Mouse (Mus musculus): ENCODE data around the gene Bend5. TPM values are rescaled to one million over a fixed set of nuclear protein-coding genes. Genes with fewer than 3 reads are reported as not detected.
A peak's percentile ranks its signal among the peaks of the same experiment; 100 is the strongest.

The Bend5 gene
- 17.7 and 20.0 TPM in 2 replicates for polyA plus RNA-seq (2014; fragmentation: Nextera tagmentation; extraction: Ambion mirVana)

GRCm38 (mm10) chr4:111414818-111415488, at the start of gene Bend5:
Gene Bend5 (plus strand): TSS chr4:111415006.
- peak within 1 kb of the TSS; percentile 64; the same call in 1 of the 2 replicates for H3K27ac ChIP-seq (ENCODE audit: low read depth, low read length)
- H3K9me3 ChIP-seq (replicated peaks; ENCODE audit: control insufficient read depth, low read length), result no peaks in the 10 kb centered on the region
- peak within 1 kb of the TSS; percentile 90 for H3K9ac ChIP-seq (ENCODE audit: low read depth, low read length)
- peak within 1 kb of the TSS; percentile 87 for H3K4me3 ChIP-seq (ENCODE audit: low read depth, low read length)
- under 1% methylated on average over 61 of the region's 66 CpGs for WGBS (ENCODE audit: insufficient replicate concordance)
- peaks cover 7% of the 10 kb centered on the region; the same call in 1 of the 2 replicates for H3K4me1 ChIP-seq (ENCODE audit: control insufficient read depth, insufficient read depth, low read length)
- H3K36me3 ChIP-seq (ENCODE audit: control insufficient read depth, insufficient read depth, low read length), result peaks cover 4% of the 10 kb centered on the region; the same call in 1 of the 2 replicates
- ATAC-seq (replicated peaks; ENCODE audit: insufficient number of reproducible peaks, low FRiP score, low TSS enrichment), result peak; percentile 93
- no peaks in the 10 kb centered on the region for H3K27me3 ChIP-seq (ENCODE audit: control insufficient read depth, insufficient read depth, low read length)
- peak within 1 kb of the TSS; percentile 72 for H3K4me2 ChIP-seq

GRCm38 (mm10) chr4:111367771-111368170, 47.0 kb upstream of the Bend5 start:
- H3K4me1 ChIP-seq (ENCODE audit: control insufficient read depth, insufficient read depth, low read length), result no peaks in the 10 kb centered on the region
- 54% methylated on average over 2 of the region's 2 CpGs for WGBS (ENCODE audit: insufficient replicate concordance)
- no peak for ATAC-seq (replicated peaks; ENCODE audit: insufficient number of reproducible peaks, low FRiP score, low TSS enrichment)

GRCm38 (mm10) chr4:111377159-111377558, 37.6 kb upstream of the Bend5 start:
- Histone ChIP-seq H3K27ac (ENCODE audit: low read depth, low read length) (no peak overlapping the region), H3K36me3 (ENCODE audit: control insufficient read depth, insufficient read depth, low read length) (no peaks in the 10 kb centered on the region), H3K4me3 (ENCODE audit: low read depth, low read length) (no peak overlapping the region), H3K9ac (ENCODE audit: low read depth, low read length) (no peak overlapping the region), H3K4me2 (no peak overlapping the region), H3K27me3 (ENCODE audit: control insufficient read depth, insufficient read depth, low read length) (no peaks in the 10 kb centered on the region), H3K4me1 (ENCODE audit: control insufficient read depth, insufficient read depth, low read length) (no peaks in the 10 kb centered on the region), H3K9me3 (replicated peaks; ENCODE audit: control insufficient read depth, low read length) (no peaks in the 10 kb centered on the region)
- ATAC-seq (replicated peaks; ENCODE audit: insufficient number of reproducible peaks, low FRiP score, low TSS enrichment), result no peak

More at GRCm38 (mm10) chr4:111367771-111368170, 47.0 kb upstream of the Bend5 start:
- H3K27me3 ChIP-seq (ENCODE audit: control insufficient read depth, insufficient read depth, low read length), result no peaks in the 10 kb centered on the region
- H3K9ac ChIP-seq (ENCODE audit: low read depth, low read length), result no peak overlapping the region
- no peak overlapping the region for H3K4me3 ChIP-seq (ENCODE audit: low read depth, low read length)
- H3K4me2 ChIP-seq, result no peak overlapping the region
- H3K9me3 ChIP-seq (replicated peaks; ENCODE audit: control insufficient read depth, low read length), result no peaks in the 10 kb centered on the region
- no peaks in the 10 kb centered on the region for H3K36me3 ChIP-seq (ENCODE audit: control insufficient read depth, insufficient read depth, low read length)
- H3K27ac ChIP-seq (ENCODE audit: low read depth, low read length), result no peak overlapping the region

GRCm38 (mm10) chr4:111378071-111378470, 36.7 kb upstream of the Bend5 start:
- no peak overlapping the region for H3K27ac ChIP-seq (ENCODE audit: low read depth, low read length)
- H3K4me2 ChIP-seq, result no peak overlapping the region
- WGBS (ENCODE audit: insufficient replicate concordance), result 85% methylated on average over 3 of the region's 3 CpGs
- no peaks in the 10 kb centered on the region for H3K9me3 ChIP-seq (replicated peaks; ENCODE audit: control insufficient read depth, low read length)
- ATAC-seq (replicated peaks; ENCODE audit: insufficient number of reproducible peaks, low FRiP score, low TSS enrichment), result no peak
- H3K27me3 ChIP-seq (ENCODE audit: control insufficient read depth, insufficient read depth, low read length), result no peaks in the 10 kb centered on the region
- no peak overlapping the region for H3K9ac ChIP-seq (ENCODE audit: low read depth, low read length)
- H3K4me1 ChIP-seq (ENCODE audit: control insufficient read depth, insufficient read depth, low read length), result no peaks in the 10 kb centered on the region
- no peaks in the 10 kb centered on the region for H3K36me3 ChIP-seq (ENCODE audit: control insufficient read depth, insufficient read depth, low read length)
- no peak overlapping the region for H3K4me3 ChIP-seq (ENCODE audit: low read depth, low read length)

GRCm38 (mm10) chr4:111383101-111383500, 31.7 kb upstream of the Bend5 start:
- ATAC-seq (replicated peaks; ENCODE audit: insufficient number of reproducible peaks, low FRiP score, low TSS enrichment), result no peak
- Histone ChIP-seq H3K27me3 (ENCODE audit: control insufficient read depth, insufficient read depth, low read length) (no peaks in the 10 kb centered on the region), H3K27ac (ENCODE audit: low read depth, low read length) (no peak overlapping the region), H3K36me3 (ENCODE audit: control insufficient read depth, insufficient read depth, low read length) (no peaks in the 10 kb centered on the region), H3K4me3 (ENCODE audit: low read depth, low read length) (no peak overlapping the region), H3K4me2 (no peak overlapping the region), H3K4me1 (ENCODE audit: control insufficient read depth, insufficient read depth, low read length) (no peaks in the 10 kb centered on the region), H3K9ac (ENCODE audit: low read depth, low read length) (no peak overlapping the region), H3K9me3 (replicated peaks; ENCODE audit: control insufficient read depth, low read length) (no peaks in the 10 kb centered on the region)
- 87% methylated on average over 2 of the region's 2 CpGs for WGBS (ENCODE audit: insufficient replicate concordance)

- no peaks in the 10 kb centered on the region for H3K4me1 ChIP-seq (ENCODE audit: control insufficient read depth, insufficient read depth, low read length)
- H3K27me3 ChIP-seq (ENCODE audit: control insufficient read depth, insufficient read depth, low read length), result no peaks in the 10 kb centered on the region
- no peak overlapping the region for H3K9ac ChIP-seq (ENCODE audit: low read depth, low read length)
- no peak for ATAC-seq (replicated peaks; ENCODE audit: insufficient number of reproducible peaks, low FRiP score, low TSS enrichment)
- H3K27ac ChIP-seq (ENCODE audit: low read depth, low read length), result no peak overlapping the region
- no peak overlapping the region for H3K4me2 ChIP-seq
- no peaks in the 10 kb centered on the region for H3K36me3 ChIP-seq (ENCODE audit: control insufficient read depth, insufficient read depth, low read length)
- H3K9me3 ChIP-seq (replicated peaks; ENCODE audit: control insufficient read depth, low read length), result no peaks in the 10 kb centered on the region
- no peak overlapping the region for H3K4me3 ChIP-seq (ENCODE audit: low read depth, low read length)
Measured at GRCm38 (mm10) chr4:111390736-111391135, 24.1 kb upstream of the Bend5 start.

- no peak for ATAC-seq (replicated peaks; ENCODE audit: insufficient number of reproducible peaks, low FRiP score, low TSS enrichment)
- Histone ChIP-seq H3K27me3 (ENCODE audit: control insufficient read depth, insufficient read depth, low read length) (no peaks in the 10 kb centered on the region), H3K4me1 (ENCODE audit: control insufficient read depth, insufficient read depth, low read length) (no peaks in the 10 kb centered on the region)
Measured at GRCm38 (mm10) chr4:111399784-111400183, 15.0 kb upstream of the Bend5 start.

GRCm38 (mm10) chr4:111400676-111401075, 14.1 kb upstream of the Bend5 start:
- Histone ChIP-seq H3K9ac (ENCODE audit: low read depth, low read length) (no peak overlapping the region), H3K27ac (ENCODE audit: low read depth, low read length) (no peak overlapping the region), H3K36me3 (ENCODE audit: control insufficient read depth, insufficient read depth, low read length) (no peaks in the 10 kb centered on the region), H3K27me3 (ENCODE audit: control insufficient read depth, insufficient read depth, low read length) (no peaks in the 10 kb centered on the region), H3K4me2 (no peak overlapping the region), H3K4me3 (ENCODE audit: low read depth, low read length) (no peak overlapping the region), H3K9me3 (replicated peaks; ENCODE audit: control insufficient read depth, low read length) (no peaks in the 10 kb centered on the region), H3K4me1 (ENCODE audit: control insufficient read depth, insufficient read depth, low read length) (no peaks in the 10 kb centered on the region)
- 39% methylated on average over 2 of the region's 2 CpGs for WGBS (ENCODE audit: insufficient replicate concordance)
- ATAC-seq (replicated peaks; ENCODE audit: insufficient number of reproducible peaks, low FRiP score, low TSS enrichment), result no peak

More at GRCm38 (mm10) chr4:111399784-111400183, 15.0 kb upstream of the Bend5 start:
- Histone ChIP-seq H3K9ac (ENCODE audit: low read depth, low read length) (no peak overlapping the region), H3K27ac (ENCODE audit: low read depth, low read length) (no peak overlapping the region), H3K4me3 (ENCODE audit: low read depth, low read length) (no peak overlapping the region), H3K36me3 (ENCODE audit: control insufficient read depth, insufficient read depth, low read length) (no peaks in the 10 kb centered on the region), H3K9me3 (replicated peaks; ENCODE audit: control insufficient read depth, low read length) (no peaks in the 10 kb centered on the region), H3K4me2 (no peak overlapping the region)

GRCm38 (mm10) chr4:111403243-111403642, 11.6 kb upstream of the Bend5 start:
- Histone ChIP-seq H3K4me1 (ENCODE audit: control insufficient read depth, insufficient read depth, low read length) (no peaks in the 10 kb centered on the region), H3K27ac (ENCODE audit: low read depth, low read length) (no peak overlapping the region)
- WGBS (ENCODE audit: insufficient replicate concordance), result 41% methylated on average over 1 of the region's 1 CpGs

More at GRCm38 (mm10) chr4:111403243-111403642, 11.6 kb upstream of the Bend5 start:
- ATAC-seq (replicated peaks; ENCODE audit: insufficient number of reproducible peaks, low FRiP score, low TSS enrichment), result no peak
- Histone ChIP-seq H3K4me3 (ENCODE audit: low read depth, low read length) (no peak overlapping the region), H3K9ac (ENCODE audit: low read depth, low read length) (no peak overlapping the region), H3K4me2 (no peak overlapping the region), H3K36me3 (ENCODE audit: control insufficient read depth, insufficient read depth, low read length) (no peaks in the 10 kb centered on the region), H3K9me3 (replicated peaks; ENCODE audit: control insufficient read depth, low read length) (no peaks in the 10 kb centered on the region), H3K27me3 (ENCODE audit: control insufficient read depth, insufficient read depth, low read length) (no peaks in the 10 kb centered on the region)

Measured in heart, embryonic 11.5 days (tissue).